Mouse (Mus musculus) kidney, postnatal 14 days (tissue): ENCODE measurements around the gene Astn2.

Experiments
- DNase-seq: peaks from one replicate; pipeline ENCODE4 v3.0.0; 2022; ENCODE audit warnings: mixed read lengths

Astn2 gene

GRCm38 (mm10) chr4:65832971-65833370, 571.4 kb downstream of the Astn2 start:
- DNase-seq, result no peak

GRCm38 (mm10) chr4:65831872-65832271, 572.5 kb downstream of the Astn2 start:
- DNase-seq, result no peak

GRCm38 (mm10) chr4:65830495-65830894, 573.9 kb downstream of the Astn2 start:
- no peak for DNase-seq

- DNase-seq, result no peak
These were observed 583.3 kb downstream of the Astn2 start for GRCm38 (mm10) chr4:65821070-65821469.

- DNase-seq, result no peak
These were observed 584.2 kb downstream of the Astn2 start for GRCm38 (mm10) chr4:65820236-65820635.

GRCm38 (mm10) chr4:65819835-65820234, 584.6 kb downstream of the Astn2 start:
- DNase-seq, result no peak

GRCm38 (mm10) chr4:65814176-65814535, 590.3 kb downstream of the Astn2 start:
- DNase-seq, result no peak

GRCm38 (mm10) chr4:65813500-65814175, 590.8 kb downstream of the Astn2 start:
- DNase-seq, result no peak

- DNase-seq, result no peak
These were observed 597.1 kb downstream of the Astn2 start for GRCm38 (mm10) chr4:65807341-65807740.

- no peak for DNase-seq
These were observed 603.2 kb downstream of the Astn2 start for GRCm38 (mm10) chr4:65801204-65801603.

GRCm38 (mm10) chr4:65791051-65791450, 613.4 kb downstream of the Astn2 start:
- DNase-seq, result peak; percentile 2

- no peak for DNase-seq
These were observed 630.9 kb downstream of the Astn2 start for GRCm38 (mm10) chr4:65773368-65774010.

GRCm38 (mm10) chr4:65770952-65771351, 633.5 kb downstream of the Astn2 start:
- DNase-seq, result no peak

- no peak for DNase-seq
These were observed 636.5 kb downstream of the Astn2 start for GRCm38 (mm10) chr4:65767919-65768318.

- DNase-seq, result no peak
These were observed 637.0 kb downstream of the Astn2 start for GRCm38 (mm10) chr4:65767431-65767830.

GRCm38 (mm10) chr4:65765312-65765711, 639.1 kb downstream of the Astn2 start:
- no peak for DNase-seq

- no peak for DNase-seq
These were observed 640.1 kb downstream of the Astn2 start for GRCm38 (mm10) chr4:65764275-65764674.

GRCm38 (mm10) chr4:65763823-65764222, 640.6 kb downstream of the Astn2 start:
- DNase-seq, result no peak

- no peak for DNase-seq
These were observed 642.3 kb downstream of the Astn2 start for GRCm38 (mm10) chr4:65762116-65762515.

- DNase-seq, result no peak
These were observed 642.8 kb downstream of the Astn2 start for GRCm38 (mm10) chr4:65761658-65762057.

- DNase-seq, result no peak
These were observed 645.6 kb downstream of the Astn2 start for GRCm38 (mm10) chr4:65758875-65759201.

GRCm38 (mm10) chr4:65758174-65758874, 646.1 kb downstream of the Astn2 start:
- no peak for DNase-seq

- no peak for DNase-seq
These were observed 651.5 kb downstream of the Astn2 start for GRCm38 (mm10) chr4:65752941-65753340.

- DNase-seq, result no peak
These were observed 659.6 kb downstream of the Astn2 start for GRCm38 (mm10) chr4:65744788-65745187.
